Mouse (Mus musculus): Measurements from ENCODE around the gene Sept12. TPM values are rescaled to one million over a fixed set of nuclear protein-coding genes. Genes with fewer than 3 reads are reported as not detected.
A peak's percentile ranks its signal among the peaks of the same experiment; 100 is the strongest.

The Sept12 gene
- polyA plus RNA-seq, 1 experiment: 0.44 TPM

DNA sequence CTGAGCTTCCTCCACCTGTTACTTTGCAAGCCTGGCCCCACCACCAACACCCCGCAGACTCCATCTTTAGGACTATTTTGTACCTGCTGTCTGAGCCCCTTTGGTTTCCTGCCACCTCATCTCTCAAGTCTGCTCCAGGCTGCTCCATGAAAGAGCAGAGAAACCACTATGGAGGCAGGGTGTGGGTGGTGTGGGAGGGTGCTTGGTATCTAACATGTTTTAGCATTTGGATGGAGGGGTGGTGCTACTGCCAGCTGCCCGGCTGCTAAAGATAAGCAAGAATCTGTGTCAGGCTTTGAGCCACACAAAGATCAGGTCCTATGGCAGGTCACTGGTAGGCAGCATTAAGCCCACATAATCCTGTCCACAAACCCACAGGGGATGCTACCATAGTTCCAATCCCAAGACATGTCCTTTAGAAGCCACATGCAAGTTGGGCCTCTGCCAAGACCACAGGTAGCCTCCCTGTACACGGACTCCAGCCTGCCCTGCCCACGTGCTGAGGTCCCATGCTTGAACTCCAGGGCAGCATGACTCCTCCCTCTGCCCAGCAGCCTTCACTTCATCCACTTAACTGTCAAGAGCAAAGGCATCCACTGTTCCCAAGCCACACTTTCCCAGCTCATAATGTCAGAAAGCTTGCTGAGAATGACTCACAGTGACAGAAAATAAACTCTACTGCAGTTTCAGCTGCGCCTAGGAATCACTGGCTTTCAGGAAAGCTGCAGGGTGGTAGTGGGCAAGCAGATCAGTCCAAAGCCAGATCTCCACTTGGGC is 19.2 kb downstream of the Sept12 start:
- Histone ChIP-seq H3K27me3 (ENCODE audit: control insufficient read depth, insufficient read depth, low read length) (no peaks in the 10 kb centered on the region), H3K4me1 (replicated peaks; ENCODE audit: control insufficient read depth, insufficient read depth, low read length) (peaks cover 4% of the 10 kb centered on the region), H3K36me3 (ENCODE audit: control insufficient read depth, insufficient read depth, low read length) (no peaks in the 10 kb centered on the region), H3K27ac (ENCODE audit: control insufficient read depth, insufficient read depth, low read length) (no peak overlapping the region), H3K4me3 (ENCODE audit: control insufficient read depth, insufficient read depth, low read length) (no peak overlapping the region)
- TF ChIP-seq CTCF (IDR thresholded peaks at IDR 0.05; ENCODE audit: borderline replicate concordance, control insufficient read depth, extremely low read depth, insufficient read depth, low read length, poor library complexity) (no peak), POLR2A (IDR thresholded peaks at IDR 0.05; ENCODE audit: control insufficient read depth, extremely low read depth, insufficient read depth, low read length, poor library complexity) (no peak)
- 61% methylated on average over 5 of the region's 5 CpGs for WGBS
- DNase-seq: no peak

DNA sequence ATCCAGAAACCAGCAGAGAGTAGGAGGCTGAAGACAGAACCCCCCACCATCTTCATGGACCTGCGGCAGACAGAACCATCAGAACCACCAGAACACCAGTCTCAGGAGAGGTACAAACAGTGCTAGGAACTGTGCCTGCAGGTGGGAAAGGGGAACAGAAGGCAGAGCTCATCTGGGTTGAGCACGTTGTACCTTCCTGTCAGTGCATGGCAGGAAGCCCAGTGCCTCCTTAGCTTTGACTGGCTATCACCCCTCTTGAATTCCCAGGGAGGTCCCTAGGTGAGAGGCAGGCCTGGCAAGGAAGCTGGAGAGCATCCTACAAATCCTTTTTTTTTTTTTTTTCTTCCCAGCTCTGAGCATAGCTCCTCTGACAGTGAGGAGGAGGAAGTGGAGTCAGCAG is 21.5 kb downstream of the Sept12 start:
- Histone ChIP-seq H3K4me1 (replicated peaks; ENCODE audit: control insufficient read depth, insufficient read depth, low read length) (peaks cover 8% of the 10 kb centered on the region), H3K27me3 (ENCODE audit: control insufficient read depth, insufficient read depth, low read length) (no peaks in the 10 kb centered on the region), H3K36me3 (ENCODE audit: control insufficient read depth, insufficient read depth, low read length) (no peaks in the 10 kb centered on the region), H3K4me3 (ENCODE audit: control insufficient read depth, insufficient read depth, low read length) (no peak overlapping the region), H3K27ac (ENCODE audit: control insufficient read depth, insufficient read depth, low read length) (no peak overlapping the region)
- DNase-seq: no peak
- TF ChIP-seq POLR2A (IDR thresholded peaks at IDR 0.05; ENCODE audit: control insufficient read depth, extremely low read depth, insufficient read depth, low read length, poor library complexity): no peak
- TF ChIP-seq CTCF (IDR thresholded peaks at IDR 0.05; ENCODE audit: borderline replicate concordance, control insufficient read depth, extremely low read depth, insufficient read depth, low read length, poor library complexity): no peak
- 68% methylated on average over 2 of the region's 2 CpGs for WGBS

DNA sequence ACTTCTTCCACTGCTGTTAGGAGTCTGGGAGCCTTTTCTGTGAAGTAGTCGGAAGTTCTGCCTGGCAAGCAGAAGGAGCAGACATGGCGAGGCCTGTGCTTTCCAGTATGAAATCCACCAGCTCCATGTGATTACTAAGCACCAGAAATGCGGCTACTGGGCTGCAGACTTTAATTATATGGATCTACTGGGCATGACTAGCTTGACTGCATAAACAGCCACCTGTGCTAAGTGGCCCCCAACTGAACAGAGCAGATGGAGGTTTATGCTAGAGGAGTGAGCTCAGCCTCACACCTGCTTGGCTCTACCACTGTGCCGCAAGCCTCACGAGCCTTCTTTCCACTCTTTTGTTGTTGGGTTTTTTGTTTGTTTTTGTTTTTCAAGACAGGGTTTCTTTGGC is 23.1 kb downstream of the Sept12 start:
- Histone ChIP-seq H3K4me3 (ENCODE audit: control insufficient read depth, insufficient read depth, low read length) (no peak overlapping the region), H3K27me3 (ENCODE audit: control insufficient read depth, insufficient read depth, low read length) (no peaks in the 10 kb centered on the region), H3K27ac (ENCODE audit: control insufficient read depth, insufficient read depth, low read length) (peak overlapping the region; percentile 53; the same call in 1 of the 2 replicates), H3K4me1 (replicated peaks; ENCODE audit: control insufficient read depth, insufficient read depth, low read length) (peaks cover 8% of the 10 kb centered on the region), H3K36me3 (ENCODE audit: control insufficient read depth, insufficient read depth, low read length) (no peaks in the 10 kb centered on the region)
- WGBS: 75% methylated on average over 5 of the region's 5 CpGs
- DNase-seq: no peak
- TF ChIP-seq POLR2A (IDR thresholded peaks at IDR 0.05; ENCODE audit: control insufficient read depth, extremely low read depth, insufficient read depth, low read length, poor library complexity): no peak
- TF ChIP-seq CTCF (IDR thresholded peaks at IDR 0.05; ENCODE audit: borderline replicate concordance, control insufficient read depth, extremely low read depth, insufficient read depth, low read length, poor library complexity): no peak

DNA sequence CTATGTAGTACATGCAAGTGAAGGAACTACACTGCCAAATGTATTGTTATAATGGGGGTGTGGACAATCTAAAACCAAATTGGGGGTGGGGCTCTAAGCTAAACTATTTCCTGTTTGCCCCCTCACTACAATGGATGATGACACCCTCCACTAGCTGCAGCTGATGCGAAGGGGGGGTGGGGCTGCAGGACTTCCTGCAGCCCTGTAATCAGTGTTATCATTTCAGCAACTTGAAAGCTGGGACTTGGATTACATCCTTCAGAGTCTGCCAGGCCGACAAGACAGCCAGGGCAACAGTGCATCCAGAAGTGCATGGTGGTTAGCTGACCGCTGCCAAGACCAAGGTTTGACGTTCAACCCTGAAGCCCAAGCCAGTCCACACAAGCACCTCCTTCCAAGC is 26.0 kb downstream of the Sept12 start:
- 67% methylated on average over 4 of the region's 4 CpGs for WGBS
- Histone ChIP-seq H3K4me1 (replicated peaks; ENCODE audit: control insufficient read depth, insufficient read depth, low read length) (peaks cover 13% of the 10 kb centered on the region), H3K27ac (ENCODE audit: control insufficient read depth, insufficient read depth, low read length) (no peak overlapping the region), H3K36me3 (ENCODE audit: control insufficient read depth, insufficient read depth, low read length) (no peaks in the 10 kb centered on the region), H3K27me3 (ENCODE audit: control insufficient read depth, insufficient read depth, low read length) (no peaks in the 10 kb centered on the region), H3K4me3 (ENCODE audit: control insufficient read depth, insufficient read depth, low read length) (no peak overlapping the region)
- TF ChIP-seq POLR2A (IDR thresholded peaks at IDR 0.05; ENCODE audit: control insufficient read depth, extremely low read depth, insufficient read depth, low read length, poor library complexity) (no peak), CTCF (IDR thresholded peaks at IDR 0.05; ENCODE audit: borderline replicate concordance, control insufficient read depth, extremely low read depth, insufficient read depth, low read length, poor library complexity) (no peak)
- DNase-seq: no peak

DNA sequence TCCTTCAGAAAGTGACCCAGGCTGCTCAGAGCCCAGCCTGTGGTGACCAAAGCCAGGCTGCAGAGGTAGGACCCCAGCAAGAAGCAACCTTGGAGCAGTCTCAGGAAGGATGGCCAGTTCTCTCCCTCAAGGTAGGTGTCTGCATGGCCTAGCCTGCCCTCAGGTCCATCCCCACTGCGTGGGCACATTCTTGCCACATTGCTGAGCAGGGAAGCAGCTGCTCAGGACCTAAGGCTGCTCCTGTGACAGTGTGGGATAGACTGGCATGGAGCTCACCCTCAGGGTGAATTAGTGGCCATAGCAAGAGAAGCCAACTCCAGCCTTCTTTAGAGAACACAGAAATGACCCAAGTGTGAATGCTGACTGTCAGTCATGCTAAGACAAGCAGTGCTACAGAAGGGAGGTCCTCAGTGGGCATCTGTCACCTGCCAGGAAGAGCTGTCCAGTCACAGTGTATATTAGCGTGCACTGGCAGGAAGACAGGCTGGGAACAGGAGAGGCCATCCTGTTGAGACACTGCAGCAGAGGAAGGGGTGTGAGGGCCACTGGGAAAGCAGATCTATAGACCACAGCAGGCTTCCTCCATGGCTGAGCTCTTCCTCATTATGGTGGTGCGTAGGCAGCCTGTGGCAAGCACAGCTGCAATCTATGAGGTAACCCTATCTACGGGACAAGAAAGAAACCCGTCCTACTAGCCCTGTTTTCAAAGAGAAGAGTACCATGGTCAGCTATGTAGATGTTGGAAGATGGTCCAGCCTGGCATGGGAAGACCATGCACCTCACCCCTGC is 28.4 kb downstream of the Sept12 start:
- H3K4me1 ChIP-seq (replicated peaks; ENCODE audit: control insufficient read depth, insufficient read depth, low read length): peaks cover 15% of the 10 kb centered on the region
- no peaks in the 10 kb centered on the region for H3K36me3 ChIP-seq (ENCODE audit: control insufficient read depth, insufficient read depth, low read length)
- TF ChIP-seq POLR2A (IDR thresholded peaks at IDR 0.05; ENCODE audit: control insufficient read depth, extremely low read depth, insufficient read depth, low read length, poor library complexity) (no peak), CTCF (IDR thresholded peaks at IDR 0.05; ENCODE audit: borderline replicate concordance, control insufficient read depth, extremely low read depth, insufficient read depth, low read length, poor library complexity) (no peak)
- no peak for DNase-seq
- no peak overlapping the region for H3K27ac ChIP-seq (ENCODE audit: control insufficient read depth, insufficient read depth, low read length)
- H3K27me3 ChIP-seq (ENCODE audit: control insufficient read depth, insufficient read depth, low read length): no peaks in the 10 kb centered on the region
- no peak overlapping the region for H3K4me3 ChIP-seq (ENCODE audit: control insufficient read depth, insufficient read depth, low read length)
- 33% methylated on average over 5 of the region's 5 CpGs for WGBS

DNA sequence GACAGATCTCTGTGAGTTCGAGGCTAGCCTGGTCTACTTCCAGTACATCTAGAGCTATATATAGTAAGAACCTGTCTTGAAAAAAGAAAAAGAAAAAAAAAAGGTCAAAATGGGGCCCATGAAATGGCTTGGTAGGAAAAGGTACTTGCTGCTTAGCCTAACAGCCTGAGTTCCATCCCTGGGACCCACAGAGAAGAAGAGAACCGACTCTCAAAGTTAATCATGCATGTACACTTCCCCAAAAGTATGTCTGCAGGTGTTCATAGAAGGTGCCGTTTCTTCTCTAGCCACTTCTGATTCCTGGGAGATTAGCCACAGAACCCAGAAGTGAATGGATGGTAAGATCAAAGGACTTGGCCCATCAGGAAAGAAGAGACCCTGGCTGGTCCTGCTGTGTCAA is 29.2 kb downstream of the Sept12 start:
- no peak for TF ChIP-seq CTCF (IDR thresholded peaks at IDR 0.05; ENCODE audit: borderline replicate concordance, control insufficient read depth, extremely low read depth, insufficient read depth, low read length, poor library complexity)
- TF ChIP-seq POLR2A (IDR thresholded peaks at IDR 0.05; ENCODE audit: control insufficient read depth, extremely low read depth, insufficient read depth, low read length, poor library complexity): no peak
- no peak overlapping the region for H3K27ac ChIP-seq (ENCODE audit: control insufficient read depth, insufficient read depth, low read length)

More for the DNA sequence above, 29.2 kb downstream of the Sept12 start:
- Histone ChIP-seq H3K27me3 (ENCODE audit: control insufficient read depth, insufficient read depth, low read length) (no peaks in the 10 kb centered on the region), H3K4me1 (replicated peaks; ENCODE audit: control insufficient read depth, insufficient read depth, low read length) (peaks cover 15% of the 10 kb centered on the region), H3K4me3 (ENCODE audit: control insufficient read depth, insufficient read depth, low read length) (no peak overlapping the region), H3K36me3 (ENCODE audit: control insufficient read depth, insufficient read depth, low read length) (no peaks in the 10 kb centered on the region)
- DNase-seq: no peak
- 36% methylated on average over 3 of the region's 3 CpGs for WGBS
